Mouse (Mus musculus): ENCODE results near the gene Ccdc102a. TPM values are rescaled to one million over a fixed set of nuclear protein-coding genes. Genes with fewer than 3 reads are reported as not detected.

Ccdc102a gene
- total RNA-seq, 2 experiments from 2014 or later, result 3.0 to 3.8 TPM

- H3K27ac ChIP-seq, result peak overlapping the region; percentile 91
- intact Hi-C loops (cut with DNase I), result no loop called here
- DNase-seq, result no peak
- H3K4me3 ChIP-seq, result peak overlapping the region; percentile 79
- no peak for TF ChIP-seq CTCF (IDR thresholded peaks at IDR 0.05)
Measured at GRCm38 (mm10) chr8:94916311-94916959, 1.5 kb downstream of the Ccdc102a start.

GRCm38 (mm10) chr8:94914701-94915101 is 3.2 kb downstream of the Ccdc102a start:
- intact Hi-C loops (cut with DNase I), result no loop called here
- Histone ChIP-seq H3K27ac (peak overlapping the region; percentile 79), H3K4me3 (0 out of 2 replicates have a peak overlapping the region, but pooled peaks have one; percentile 4)
- DNase-seq, result peak; percentile 91
- no peak for TF ChIP-seq CTCF (IDR thresholded peaks at IDR 0.05)

- peak overlapping the region; percentile 79; the same call in 1 of the 2 replicates for H3K27ac ChIP-seq
- no peak for DNase-seq
- intact Hi-C loops (cut with DNase I), result no loop called here
- no peak overlapping the region for H3K4me3 ChIP-seq
- no peak for TF ChIP-seq CTCF (IDR thresholded peaks at IDR 0.05)
Measured at GRCm38 (mm10) chr8:94914256-94914655, 3.6 kb downstream of the Ccdc102a start.

- peak; percentile 65 for TF ChIP-seq CTCF (IDR thresholded peaks at IDR 0.05)
- intact Hi-C loops (cut with DNase I), result no loop called here
- DNase-seq, result peak; percentile 81
- H3K27ac ChIP-seq, result peak overlapping the region; percentile 12; the same call in 1 of the 2 replicates
- peak overlapping the region; percentile 64 for H3K4me3 ChIP-seq
Measured at GRCm38 (mm10) chr8:94913061-94913660, 4.7 kb downstream of the Ccdc102a start.

GRCm38 (mm10) chr8:94908847-94909246 is 9.1 kb downstream of the Ccdc102a start:
- Histone ChIP-seq H3K4me3 (peak overlapping the region; percentile 1), H3K27ac (peak overlapping the region; percentile 73)
- intact Hi-C loops (cut with DNase I), result loop anchor here (1.0 to 10.0 kb wide), 3 partner anchors 35 to 204 kb away; no protein-coding TSS in a partner anchor
- DNase-seq, result peak; percentile 89
- TF ChIP-seq CTCF (IDR thresholded peaks at IDR 0.05), result no peak; the same call in none of the 2 replicates

GRCm38 (mm10) chr8:94907591-94908300 is 10.2 kb downstream of the Ccdc102a start:
- DNase-seq, result peak; percentile 26
- Histone ChIP-seq H3K4me3 (peak overlapping the region; percentile 28), H3K27ac (peak overlapping the region; percentile 73)
- TF ChIP-seq CTCF (IDR thresholded peaks at IDR 0.05), result no peak; the same call in 1 of the 2 replicates
- intact Hi-C loops (cut with DNase I), result loop anchor here (1.0 to 10.0 kb wide), 2 partner anchors 33 to 203 kb away; no protein-coding TSS in a partner anchor

GRCm38 (mm10) chr8:94904450-94905175 is 13.3 kb downstream of the Ccdc102a start:
- no peak for TF ChIP-seq CTCF (IDR thresholded peaks at IDR 0.05)
- intact Hi-C loops (cut with DNase I), result loop anchor here (1.0 to 10.0 kb wide), 2 partner anchors 29 to 200 kb away; no protein-coding TSS in a partner anchor
- Histone ChIP-seq H3K27ac (peak overlapping the region; percentile 80), H3K4me3 (peak overlapping the region; percentile 46)
- DNase-seq, result peak; percentile 86

- no peak overlapping the region for H3K4me3 ChIP-seq
- intact Hi-C loops (cut with DNase I), result loop anchor here (10.0 kb wide), 1 partner anchor 199 kb away; no protein-coding TSS in a partner anchor
- H3K27ac ChIP-seq, result no peak overlapping the region
- TF ChIP-seq CTCF (IDR thresholded peaks at IDR 0.05), result no peak
- no peak for DNase-seq
Measured at GRCm38 (mm10) chr8:94903709-94904108, 14.2 kb downstream of the Ccdc102a start.

GRCm38 (mm10) chr8:94901031-94901430 is 16.9 kb downstream of the Ccdc102a start:
- Histone ChIP-seq H3K27ac (peak overlapping the region; percentile 72), H3K4me3 (peak overlapping the region; percentile 33)
- no peak for TF ChIP-seq CTCF (IDR thresholded peaks at IDR 0.05)
- intact Hi-C loops (cut with DNase I), result loop anchor here (1.0 to 10.0 kb wide), 2 partner anchors 23 to 196 kb away; no protein-coding TSS in a partner anchor
- peak; percentile 27 for DNase-seq

GRCm38 (mm10) chr8:94900617-94901016 is 17.3 kb downstream of the Ccdc102a start:
- no peak for TF ChIP-seq CTCF (IDR thresholded peaks at IDR 0.05)
- DNase-seq, result peak; percentile 47
- peak overlapping the region; percentile 72 for H3K27ac ChIP-seq
- H3K4me3 ChIP-seq, result peak overlapping the region; percentile 33
- intact Hi-C loops (cut with DNase I), result loop anchor here (1.0 to 10.0 kb wide), 2 partner anchors 22 to 196 kb away; no protein-coding TSS in a partner anchor

- Histone ChIP-seq H3K27ac (no peak overlapping the region), H3K4me3 (no peak overlapping the region)
- intact Hi-C loops (cut with DNase I), result no loop called here
- DNase-seq, result no peak
- no peak for TF ChIP-seq CTCF (IDR thresholded peaks at IDR 0.05)
Measured at GRCm38 (mm10) chr8:94899262-94899661, 18.6 kb downstream of the Ccdc102a start.

GRCm38 (mm10) chr8:94892917-94893316 is 25.0 kb downstream of the Ccdc102a start:
- intact Hi-C loops (cut with DNase I), result no loop called here
- Histone ChIP-seq H3K27ac (no peak overlapping the region), H3K4me3 (no peak overlapping the region)
- TF ChIP-seq CTCF (IDR thresholded peaks at IDR 0.05), result no peak
- no peak for DNase-seq
